Mouse (Mus musculus) cerebellum, adult 9-10 months (tissue): ENCODE measurements at regions not wholly inside any gene's neighbourhood (a gene's known extent, or its start where the extent isn't known, plus 50 kb on each side); places are given as distances from the start of the nearest gene placed in this dataset.

ENCODE experiments used
- DNase-seq: peaks from one replicate; pipeline ENCODE4 v3.0.0; 2022

DNA sequence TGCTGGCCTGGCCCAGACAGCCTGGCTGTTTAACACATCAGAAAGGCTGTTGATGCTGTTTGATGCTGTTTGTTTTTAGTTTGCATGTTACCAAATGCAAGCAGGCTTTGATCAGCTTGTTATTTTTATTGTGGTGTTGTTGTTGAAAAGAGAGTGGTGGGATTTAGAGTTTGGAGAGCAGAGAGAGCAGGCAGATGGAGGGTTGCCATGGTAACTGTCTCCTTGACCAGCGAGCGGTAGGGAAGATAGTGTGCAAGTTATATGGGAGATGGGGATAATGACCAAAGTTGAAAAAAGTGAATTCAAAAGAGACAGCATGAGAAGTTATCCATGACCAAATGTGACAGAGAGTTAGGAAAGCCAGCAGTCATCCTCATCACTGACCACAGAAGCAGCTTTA, 83.3 kb downstream of the Cmc2 start:
- DNase-seq = peak; percentile 16

GRCm38 (mm10) chr8:116832181-116832580, 89.1 kb downstream of the Cmc2 start:
- no peak for DNase-seq

- no peak for DNase-seq
Observed at GRCm38 (mm10) chr8:116829631-116830030, 91.6 kb downstream of the Cmc2 start.

DNA sequence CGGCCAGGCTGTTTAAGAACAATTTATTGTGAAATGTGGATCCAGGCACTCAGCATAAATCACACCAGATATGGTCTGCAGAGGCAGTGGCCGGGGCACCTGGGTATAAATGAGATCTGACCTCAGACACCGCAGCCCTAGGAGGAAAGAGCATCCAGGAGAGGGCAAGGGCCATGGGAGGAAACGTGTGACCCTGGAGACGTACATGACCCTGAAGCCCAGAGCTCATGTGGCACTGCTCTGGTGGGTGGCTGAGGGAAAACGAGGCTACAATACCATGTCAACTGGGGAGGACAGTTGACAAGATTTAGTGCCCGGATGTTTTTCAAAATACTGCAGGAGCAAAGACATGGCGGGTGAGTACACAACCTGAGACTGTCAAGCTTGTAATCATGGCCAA, 93.0 kb downstream of the Cmc2 start:
- DNase-seq = no peak

DNA sequence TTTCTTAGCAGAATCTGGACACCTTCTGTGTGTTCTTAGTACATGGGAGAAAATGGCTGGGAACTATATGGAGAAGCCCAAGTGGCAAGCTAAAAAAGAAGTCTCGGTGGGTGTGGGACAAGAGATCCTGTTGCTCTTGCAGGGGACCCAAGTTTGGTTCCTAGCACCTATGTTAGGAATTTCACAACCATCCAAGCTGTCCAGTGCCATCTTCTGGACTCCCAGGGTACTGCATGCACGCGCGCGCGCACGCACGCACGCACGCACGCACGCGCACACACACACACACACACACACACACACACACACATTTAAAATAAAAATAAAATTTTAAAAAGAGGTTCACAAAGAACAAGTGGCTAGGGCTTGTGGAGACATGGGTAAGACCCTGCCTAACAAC, 94.1 kb downstream of the Cmc2 start:
- DNase-seq = no peak

- peak; percentile 81 for DNase-seq
Observed at GRCm38 (mm10) chr8:116814118-116814851, 81.5 kb upstream of the Cdyl2 start.

DNA sequence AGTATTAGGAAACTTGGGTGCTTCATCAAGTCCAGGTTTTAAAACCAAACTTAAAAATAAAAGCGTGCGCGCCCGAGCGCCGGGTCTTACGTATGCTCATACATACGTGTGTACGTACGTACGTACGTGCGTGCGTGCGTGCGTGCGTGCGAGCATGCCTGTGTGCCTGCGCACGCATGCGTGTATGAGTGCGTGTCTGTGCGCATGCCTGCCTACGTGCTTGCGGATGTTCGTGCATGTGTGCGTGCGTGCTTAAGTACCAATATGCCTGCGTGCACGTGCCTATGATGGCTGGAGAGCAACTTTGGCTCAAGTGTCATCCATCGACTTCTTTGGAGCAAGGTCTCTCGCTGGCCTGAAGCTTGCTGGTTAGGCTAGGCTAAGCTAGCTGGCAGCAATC, 68.5 kb upstream of the Cdyl2 start:
- no peak for DNase-seq

DNA sequence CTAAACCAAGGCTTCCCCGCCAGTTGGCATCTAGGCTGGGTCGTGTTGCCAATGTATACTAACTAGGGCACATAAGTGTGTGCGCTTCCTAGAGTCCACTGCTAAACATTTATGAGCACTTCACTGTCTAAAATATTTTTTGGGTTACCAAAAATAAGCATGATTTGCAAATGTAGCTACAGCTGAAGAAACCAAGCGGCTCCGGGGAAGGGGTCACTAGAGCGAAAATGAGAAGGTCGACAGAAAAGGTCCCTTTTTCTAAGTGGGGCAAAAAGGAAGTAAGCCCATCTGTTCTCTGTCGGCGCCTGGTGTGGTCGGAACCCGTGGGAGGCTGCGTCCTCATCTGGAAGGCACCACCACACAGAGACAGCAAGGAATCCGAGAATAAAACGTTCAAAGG, 67.8 kb upstream of the Cdyl2 start:
- DNase-seq = no peak

GRCm38 (mm10) chr8:116798981-116799380, 66.2 kb upstream of the Cdyl2 start:
- no peak for DNase-seq

- DNase-seq = no peak
Observed at GRCm38 (mm10) chr8:116795713-116796112, 62.9 kb upstream of the Cdyl2 start.

DNA sequence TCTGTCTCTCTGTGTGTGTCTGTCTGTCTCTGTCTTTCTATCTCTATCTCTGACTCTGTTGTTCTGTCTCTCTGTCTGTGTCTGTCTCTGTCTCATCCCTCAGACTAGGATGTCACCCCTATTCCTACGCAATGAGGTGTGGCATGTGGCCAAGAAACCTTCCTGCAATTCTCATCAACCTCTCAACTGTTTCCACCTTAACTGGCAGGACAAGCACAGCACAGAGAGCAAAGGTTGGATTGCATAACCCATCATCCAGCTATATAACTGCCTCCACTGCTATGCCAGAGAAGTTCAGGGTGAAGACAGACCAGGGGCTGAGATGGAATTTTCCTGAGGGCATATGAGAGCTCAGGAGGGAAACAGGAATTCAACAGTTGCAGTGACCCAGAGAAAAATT, 60.3 kb upstream of the Cdyl2 start:
- DNase-seq = no peak

DNA sequence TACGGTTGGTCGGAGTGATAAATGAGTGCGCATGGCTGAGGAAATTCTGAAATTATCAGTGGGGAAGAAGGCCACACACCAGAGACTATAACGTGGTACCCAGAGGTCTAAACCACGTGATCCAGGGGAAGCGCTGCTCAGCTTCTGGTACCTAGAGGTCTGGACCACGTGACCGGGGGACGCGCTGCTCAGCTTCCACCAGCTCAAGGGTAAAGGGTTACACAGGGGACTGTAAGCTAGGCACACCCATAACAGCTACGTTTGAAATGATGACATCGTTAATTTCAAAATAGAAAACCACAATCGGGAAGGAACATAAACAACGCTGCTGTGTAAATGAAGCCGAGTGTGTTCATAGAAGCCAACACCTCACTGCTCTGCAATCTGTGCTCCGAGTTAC, 57.5 kb upstream of the Cdyl2 start:
- DNase-seq = no peak
